Mouse (Mus musculus): ENCODE results near the gene Mllt3.

Mllt3 gene

GRCm38 (mm10) chr4:87936326-87936725, 96.8 kb downstream of the Mllt3 start:
- no peak for TF ChIP-seq GATA4 (IDR thresholded peaks at IDR 0.05; ENCODE audit: insufficient replicate concordance, low read length)

GRCm38 (mm10) chr4:87933701-87934337, 99.3 kb downstream of the Mllt3 start:
- TF ChIP-seq GATA4 (IDR thresholded peaks at IDR 0.05; ENCODE audit: insufficient replicate concordance, low read length): no peak

- no peak for TF ChIP-seq GATA4 (IDR thresholded peaks at IDR 0.05; ENCODE audit: insufficient replicate concordance, low read length)
Measured at GRCm38 (mm10) chr4:87930356-87931245, 102.6 kb downstream of the Mllt3 start.

- no peak for TF ChIP-seq GATA4 (IDR thresholded peaks at IDR 0.05; ENCODE audit: insufficient replicate concordance, low read length)
Measured at GRCm38 (mm10) chr4:87928603-87929199, 104.5 kb downstream of the Mllt3 start.

- no peak for TF ChIP-seq GATA4 (IDR thresholded peaks at IDR 0.05; ENCODE audit: insufficient replicate concordance, low read length)
Measured at GRCm38 (mm10) chr4:87927354-87927753, 105.8 kb downstream of the Mllt3 start.

GRCm38 (mm10) chr4:87920664-87921063, 112.5 kb downstream of the Mllt3 start:
- TF ChIP-seq GATA4 (IDR thresholded peaks at IDR 0.05; ENCODE audit: insufficient replicate concordance, low read length): no peak

GRCm38 (mm10) chr4:87911172-87911994, 121.8 kb downstream of the Mllt3 start:
- TF ChIP-seq GATA4 (IDR thresholded peaks at IDR 0.05; ENCODE audit: insufficient replicate concordance, low read length): no peak

- TF ChIP-seq GATA4 (IDR thresholded peaks at IDR 0.05; ENCODE audit: insufficient replicate concordance, low read length): no peak
Measured at GRCm38 (mm10) chr4:87905149-87905771, 127.9 kb downstream of the Mllt3 start.

- TF ChIP-seq GATA4 (IDR thresholded peaks at IDR 0.05; ENCODE audit: insufficient replicate concordance, low read length): no peak
Measured at GRCm38 (mm10) chr4:87904722-87905121, 128.4 kb downstream of the Mllt3 start.

- no peak for TF ChIP-seq GATA4 (IDR thresholded peaks at IDR 0.05; ENCODE audit: insufficient replicate concordance, low read length)
Measured at GRCm38 (mm10) chr4:87902584-87902983, 130.6 kb downstream of the Mllt3 start.

- TF ChIP-seq GATA4 (IDR thresholded peaks at IDR 0.05; ENCODE audit: insufficient replicate concordance, low read length): no peak
Measured at GRCm38 (mm10) chr4:87901166-87901565, 132.0 kb downstream of the Mllt3 start.

- no peak for TF ChIP-seq GATA4 (IDR thresholded peaks at IDR 0.05; ENCODE audit: insufficient replicate concordance, low read length)
Measured at GRCm38 (mm10) chr4:87893498-87893897, 139.7 kb downstream of the Mllt3 start.

- no peak for TF ChIP-seq GATA4 (IDR thresholded peaks at IDR 0.05; ENCODE audit: insufficient replicate concordance, low read length)
Measured at GRCm38 (mm10) chr4:87893012-87893411, 140.2 kb downstream of the Mllt3 start.

GRCm38 (mm10) chr4:87883225-87883875, 149.8 kb downstream of the Mllt3 start:
- TF ChIP-seq GATA4 (IDR thresholded peaks at IDR 0.05; ENCODE audit: insufficient replicate concordance, low read length): no peak

Data from liver, adult (tissue).